Mouse (Mus musculus): ENCODE measurements around the gene Chga.

DNA sequence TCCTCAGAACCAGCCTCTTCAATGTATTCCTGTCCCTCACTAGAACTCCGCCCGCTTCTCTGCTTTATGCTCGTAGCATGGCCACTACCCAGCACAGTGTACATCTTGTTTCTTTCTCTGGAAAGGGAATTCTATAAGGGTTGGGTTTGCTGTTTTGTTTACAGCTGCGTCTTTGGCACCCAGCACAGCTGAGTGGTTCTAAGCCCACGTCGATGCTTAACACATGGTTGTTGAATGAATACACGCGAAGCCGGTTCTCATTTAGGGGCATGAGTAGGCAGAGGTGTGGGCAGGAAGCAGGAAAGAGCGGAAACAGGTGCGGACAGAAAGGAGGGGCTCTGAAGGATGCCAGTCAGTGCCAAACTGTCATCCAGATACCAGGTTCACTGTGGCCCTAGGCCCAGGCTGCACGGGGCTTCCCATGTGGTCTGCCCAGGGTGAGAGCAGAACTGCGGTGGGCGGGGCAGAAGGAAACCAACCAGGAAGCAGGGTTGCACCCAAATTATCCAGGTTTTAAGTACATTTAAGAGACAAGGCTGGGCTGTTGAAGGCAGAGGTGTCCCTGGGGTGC is 979 bp upstream of the Chga start:
- TF ChIP-seq TAL1 (IDR thresholded peaks at IDR 0.05; ENCODE audit: low read length) (no peak), RAD21 (IDR thresholded peaks at IDR 0.05; ENCODE audit: low read depth, low read length) (no peak), POLR2A (IDR thresholded peaks at IDR 0.05; ENCODE audit: control insufficient read depth in 1 of 2, insufficient read depth in 1 of 2, low read depth in 1 of 2, low read length in 2 of 2, poor library complexity in 1 of 2) (no peak), ZMIZ1 (IDR thresholded peaks at IDR 0.05; ENCODE audit: low read depth, low read length) (no peak), EP300 (IDR thresholded peaks at IDR 0.05; ENCODE audit: low read depth in 1 of 2, low read length in 2 of 2) (no peak), NELFE (IDR thresholded peaks at IDR 0.05; ENCODE audit: low read depth, low read length) (no peak), MAZ (IDR thresholded peaks at IDR 0.05; ENCODE audit: low read depth, low read length) (no peak), CTCF (IDR thresholded peaks at IDR 0.05 in 2 of 3, conservative IDR thresholded peaks at IDR 0.05 in 1 of 3; ENCODE audit: control insufficient read depth in 1 of 3, insufficient read depth in 1 of 3, low read depth in 2 of 3, low read length in 3 of 3, poor library complexity in 1 of 3, severe bottlenecking in 1 of 3) (no peak), JUND (IDR thresholded peaks at IDR 0.05; ENCODE audit: low read depth, low read length) (no peak), CHD1 (IDR thresholded peaks at IDR 0.05; ENCODE audit: low read depth, low read length) (no peak)
